Comparison of ENCODE assay signal across 21 mouse cellular contexts in the genomic region with DNA sequence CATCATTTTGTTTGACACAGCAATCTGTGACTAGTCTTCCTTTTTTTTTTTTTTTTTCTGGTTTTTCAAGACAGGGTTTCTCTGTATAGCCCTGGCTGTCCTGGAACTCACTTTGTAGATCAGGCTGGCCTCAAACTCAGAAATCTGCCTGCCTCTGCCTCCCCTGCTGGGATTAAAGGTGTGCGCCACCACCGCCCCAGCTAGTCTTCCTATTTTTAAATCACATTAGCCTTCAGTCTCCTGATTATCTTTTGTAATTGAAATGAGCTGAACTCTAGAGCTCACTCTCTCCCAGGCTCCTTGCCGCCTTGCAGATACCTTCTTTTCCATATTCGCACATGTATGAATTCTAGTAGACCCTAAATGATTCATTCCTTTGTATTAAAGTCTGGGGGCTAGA.
DNase-seq lines count a peak whose midpoint lies in the region; ATAC-seq and TF ChIP-seq lines count a peak whose summit lies in the region.
"Had no signal": no experiment of that assay in that cellular context is flagged by ENCODE, and none has a peak within 500 bp of the region (broad histone marks: within the 10 kb centered on the region; RNA-seq: fewer than 3 reads in every experiment).

No protein-coding gene starts in this region.

- 86% methylated on average over 4 of the region's 4 CpGs for WGBS in heart, embryonic 12.5 days
- WGBS in liver, postnatal 0 days (ENCODE audit: insufficient replicate concordance) = 93% methylated on average over 4 of the region's 4 CpGs
- WGBS in liver, embryonic 11.5 days = 91% methylated on average over 4 of the region's 4 CpGs

- TF ChIP-seq EP300 in liver, postnatal 0 days (IDR thresholded peaks at IDR 0.05; ENCODE audit: low read depth) = no peak

- H3K4me1 ChIP-seq in heart, embryonic 12.5 days (replicated peaks) = peaks cover 63% of the 10 kb centered on the region
- H3K4me1 ChIP-seq in liver, postnatal 0 days (ENCODE audit: insufficient read depth) = peaks cover 84% of the 10 kb centered on the region
- H3K4me1 ChIP-seq in liver, embryonic 11.5 days (replicated peaks; ENCODE audit: control insufficient read depth, insufficient read depth, low read length) = peaks cover 31% of the 10 kb centered on the region
- H3K4me1 ChIP-seq: neural tube, embryonic 13.5 days had no signal

- 0 out of 2 replicates have a peak, but pooled peaks cover 6% of the 10 kb centered on the region for H3K9me3 ChIP-seq in heart, embryonic 12.5 days (replicated peaks)
- no peaks in the 10 kb centered on the region for H3K9me3 ChIP-seq in liver, postnatal 0 days (ENCODE audit: low read length)
- no peaks in the 10 kb centered on the region for H3K9me3 ChIP-seq in liver, embryonic 11.5 days (ENCODE audit: control insufficient read depth, low read length)
- H3K9me3 ChIP-seq: forebrain, embryonic 10.5 days; liver, embryonic 15.5 days; midbrain, embryonic 10.5 days; neural tube, embryonic 13.5 days had no signal

- peak overlapping the region; percentile 70 for H3K27ac ChIP-seq in heart, embryonic 12.5 days (ENCODE audit: poor library complexity, severe bottlenecking)
- peak overlapping the region; percentile 80; the same call in 1 of the 2 replicates for H3K27ac ChIP-seq in liver, postnatal 0 days (ENCODE audit: low read depth)
- H3K27ac ChIP-seq in liver, embryonic 11.5 days (ENCODE audit: low read depth, low read length) = no peak overlapping the region
- H3K27ac ChIP-seq: forebrain, embryonic 10.5 days; liver, embryonic 15.5 days; midbrain, embryonic 10.5 days; neural tube, embryonic 13.5 days had no signal

- no peak for DNase-seq in heart, postnatal 14 days
- no peak for DNase-seq in liver, postnatal 0 days
- no peak for DNase-seq in liver, embryonic 11.5 days (ENCODE audit: low spot score)
- peak; percentile 88 for DNase-seq in R1 (ENCODE audit: low read depth, low spot score)
- no peak for DNase-seq in embryo, embryonic 11 days
- DNase-seq in urinary bladder, postnatal 36 days (ENCODE audit: low spot score in 2 of 2) = no peak
- DNase-seq: adrenal gland, adult 2 months; cerebellum, adult 11-12 months; cerebellum, postnatal 10 days; gastrocnemius, postnatal 36 days; retina, postnatal 1 day; right cerebral cortex, postnatal 25 days had no signal

- H3K36me3 ChIP-seq in heart, embryonic 12.5 days = peaks cover 4% of the 10 kb centered on the region; the same call in 1 of the 2 replicates
- H3K36me3 ChIP-seq in liver, postnatal 0 days (replicated peaks; ENCODE audit: insufficient read depth, low read length) = 0 out of 2 replicates have a peak, but pooled peaks cover 3% of the 10 kb centered on the region
- no peaks in the 10 kb centered on the region for H3K36me3 ChIP-seq in liver, embryonic 11.5 days (ENCODE audit: control insufficient read depth, insufficient read depth, low read length)
- H3K36me3 ChIP-seq: forebrain, embryonic 10.5 days; midbrain, embryonic 10.5 days; neural tube, embryonic 13.5 days had no signal

- H3K4me2 ChIP-seq in heart, embryonic 12.5 days = no peak overlapping the region
- no peak overlapping the region for H3K4me2 ChIP-seq in liver, postnatal 0 days (ENCODE audit: low read depth, low read length)
- no peak overlapping the region for H3K4me2 ChIP-seq in liver, embryonic 11.5 days
- H3K4me2 ChIP-seq: liver, embryonic 15.5 days; neural tube, embryonic 13.5 days had no signal

- H3K4me3 ChIP-seq in heart, embryonic 12.5 days = no peak overlapping the region
- H3K4me3 ChIP-seq in liver, postnatal 0 days (ENCODE audit: low read depth, low read length) = no peak overlapping the region
- H3K4me3 ChIP-seq in liver, embryonic 11.5 days (ENCODE audit: low read depth, low read length) = no peak overlapping the region
- H3K4me3 ChIP-seq: forebrain, embryonic 10.5 days; liver, embryonic 15.5 days; midbrain, embryonic 10.5 days; myocyte; neural tube, embryonic 13.5 days had no signal

- intact Hi-C loops in heart, postnatal 14 days (cut with DNase I) = no loop called here

- H3K27me3 ChIP-seq in heart, embryonic 12.5 days (replicated peaks) = no peaks in the 10 kb centered on the region
- H3K27me3 ChIP-seq in liver, postnatal 0 days (ENCODE audit: insufficient read depth, low read length) = no peaks in the 10 kb centered on the region
- H3K27me3 ChIP-seq in liver, embryonic 11.5 days (replicated peaks; ENCODE audit: control insufficient read depth, insufficient read depth, low read length) = no peaks in the 10 kb centered on the region
- H3K27me3 ChIP-seq: liver, embryonic 15.5 days; neural tube, embryonic 13.5 days had no signal

- TF ChIP-seq CTCF in liver, postnatal 0 days (IDR thresholded peaks at IDR 0.05; ENCODE audit: low read depth) = no peak

- no peak overlapping the region for H3K9ac ChIP-seq in heart, embryonic 12.5 days
- no peak overlapping the region for H3K9ac ChIP-seq in liver, postnatal 0 days (replicated peaks)
- no peak overlapping the region for H3K9ac ChIP-seq in liver, embryonic 11.5 days (ENCODE audit: low read depth, low read length)
- H3K9ac ChIP-seq: liver, embryonic 15.5 days; neural tube, embryonic 13.5 days had no signal

- no peak for ATAC-seq in heart, embryonic 12.5 days (ENCODE audit: insufficient number of reproducible peaks, low FRiP score)
- ATAC-seq in liver, postnatal 0 days = no peak
- no peak for ATAC-seq in liver, embryonic 11.5 days (replicated peaks; ENCODE audit: low FRiP score)
- ATAC-seq: forebrain, embryonic 16.5 days; intestine, postnatal 0 days; midbrain, embryonic 16.5 days had no signal
